Mouse (Mus musculus): Measurements from ENCODE around the gene Acsf3. TPM values are rescaled to one million over a fixed set of nuclear protein-coding genes. Genes with fewer than 3 reads are reported as not detected.
A peak's percentile ranks its signal among the peaks of the same experiment; 100 is the strongest.

The Acsf3 gene
- 13.7 and 15.8 TPM in 2 replicates for polyA plus RNA-seq (2014; fragmentation: Nextera tagmentation; extraction: Ambion mirVana)

GRCm38 (mm10) chr8:122775285-122776155 is at the start of gene Acsf3:
Gene Acsf3 (plus strand): TSS chr8:122775486.
- ATAC-seq = peak; percentile 82
- Histone ChIP-seq H3K4me2 (ENCODE audit: low read length) (peak within 1 kb of the TSS; percentile 84), H3K9ac (ENCODE audit: low read length) (peak within 1 kb of the TSS; percentile 89), H3K27ac (ENCODE audit: low read depth, low read length) (peak within 1 kb of the TSS; percentile 21; the same call in 1 of the 2 replicates), H3K9me3 (replicated peaks; ENCODE audit: control insufficient read depth, low read length) (no peaks in the 10 kb centered on the region), H3K4me3 (ENCODE audit: low read depth, low read length) (peak within 1 kb of the TSS; percentile 79), H3K36me3 (ENCODE audit: control insufficient read depth, insufficient read depth, low read length) (peaks cover 6% of the 10 kb centered on the region; the same call in 1 of the 2 replicates), H3K27me3 (replicated peaks; ENCODE audit: control insufficient read depth, insufficient read depth, low read length) (no peaks in the 10 kb centered on the region), H3K4me1 (ENCODE audit: control insufficient read depth, insufficient read depth, low read length) (peaks cover 6% of the 10 kb centered on the region; the same call in 1 of the 2 replicates)
- peak; percentile 68 for DNase-seq (ENCODE audit: low spot score)
- WGBS = 1% methylated on average over 50 of the region's 50 CpGs

GRCm38 (mm10) chr8:122726789-122727188 is 48.5 kb upstream of the Acsf3 start:
- Histone ChIP-seq H3K4me3 (ENCODE audit: low read depth, low read length) (no peak overlapping the region), H3K4me1 (ENCODE audit: control insufficient read depth, insufficient read depth, low read length) (no peaks in the 10 kb centered on the region), H3K27me3 (replicated peaks; ENCODE audit: control insufficient read depth, insufficient read depth, low read length) (no peaks in the 10 kb centered on the region), H3K9ac (ENCODE audit: low read length) (no peak overlapping the region), H3K9me3 (replicated peaks; ENCODE audit: control insufficient read depth, low read length) (no peaks in the 10 kb centered on the region), H3K36me3 (ENCODE audit: control insufficient read depth, insufficient read depth, low read length) (no peaks in the 10 kb centered on the region), H3K4me2 (ENCODE audit: low read length) (no peak overlapping the region), H3K27ac (ENCODE audit: low read depth, low read length) (no peak overlapping the region)
- no peak for DNase-seq (ENCODE audit: low spot score)
- ATAC-seq = no peak
- WGBS = 69% methylated on average over 2 of the region's 2 CpGs

- 71% methylated on average over 5 of the region's 5 CpGs for WGBS
- H3K4me1 ChIP-seq (ENCODE audit: control insufficient read depth, insufficient read depth, low read length) = no peaks in the 10 kb centered on the region
- H3K36me3 ChIP-seq (ENCODE audit: control insufficient read depth, insufficient read depth, low read length) = no peaks in the 10 kb centered on the region
- no peak overlapping the region for H3K9ac ChIP-seq (ENCODE audit: low read length)
- H3K4me3 ChIP-seq (ENCODE audit: low read depth, low read length) = no peak overlapping the region
- H3K4me2 ChIP-seq (ENCODE audit: low read length) = no peak overlapping the region
- H3K27me3 ChIP-seq (replicated peaks; ENCODE audit: control insufficient read depth, insufficient read depth, low read length) = no peaks in the 10 kb centered on the region
- DNase-seq (ENCODE audit: low spot score) (no peak), ATAC-seq (no peak)
- H3K27ac ChIP-seq (ENCODE audit: low read depth, low read length) = no peak overlapping the region
- no peaks in the 10 kb centered on the region for H3K9me3 ChIP-seq (replicated peaks; ENCODE audit: control insufficient read depth, low read length)
These were observed 47.9 kb upstream of the Acsf3 start for GRCm38 (mm10) chr8:122727412-122727811.

GRCm38 (mm10) chr8:122728630-122729029 is 46.7 kb upstream of the Acsf3 start:
- DNase-seq (ENCODE audit: low spot score) = no peak
- Histone ChIP-seq H3K36me3 (ENCODE audit: control insufficient read depth, insufficient read depth, low read length) (no peaks in the 10 kb centered on the region), H3K9ac (ENCODE audit: low read length) (no peak overlapping the region), H3K27ac (ENCODE audit: low read depth, low read length) (no peak overlapping the region), H3K4me1 (ENCODE audit: control insufficient read depth, insufficient read depth, low read length) (no peaks in the 10 kb centered on the region), H3K4me3 (ENCODE audit: low read depth, low read length) (no peak overlapping the region), H3K4me2 (ENCODE audit: low read length) (no peak overlapping the region), H3K27me3 (replicated peaks; ENCODE audit: control insufficient read depth, insufficient read depth, low read length) (no peaks in the 10 kb centered on the region), H3K9me3 (replicated peaks; ENCODE audit: control insufficient read depth, low read length) (no peaks in the 10 kb centered on the region)
- ATAC-seq = no peak
- 11% methylated on average over 3 of the region's 3 CpGs for WGBS

DNA sequence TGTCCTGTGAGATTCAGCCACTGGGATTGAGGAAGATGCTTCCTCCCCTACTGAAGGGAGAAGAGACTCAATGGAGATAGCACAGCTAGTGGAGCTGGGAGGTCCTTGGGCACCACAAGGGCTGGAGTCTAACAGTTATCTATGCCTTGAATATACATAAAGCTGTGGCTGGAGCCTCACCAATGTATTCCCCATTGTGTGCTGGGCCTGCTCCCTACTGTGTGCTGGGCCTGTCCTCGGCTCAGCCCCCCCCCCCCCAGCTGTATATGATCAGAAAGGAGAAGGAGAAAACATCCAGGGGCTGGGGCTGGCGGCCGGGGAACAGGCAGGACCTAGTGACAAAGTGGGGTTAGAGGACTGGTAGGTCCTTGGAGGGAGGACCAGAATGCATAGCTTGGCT is 40.2 kb upstream of the Acsf3 start:
- no peak for DNase-seq (ENCODE audit: low spot score)
- H3K27ac ChIP-seq (ENCODE audit: low read depth, low read length) = peak overlapping the region; percentile 61; the same call in 1 of the 2 replicates
- no peak for ATAC-seq
- WGBS = 58% methylated on average over 3 of the region's 3 CpGs
- no peak overlapping the region for H3K9ac ChIP-seq (ENCODE audit: low read length)
- H3K27me3 ChIP-seq (replicated peaks; ENCODE audit: control insufficient read depth, insufficient read depth, low read length) = no peaks in the 10 kb centered on the region
- H3K9me3 ChIP-seq (replicated peaks; ENCODE audit: control insufficient read depth, low read length) = no peaks in the 10 kb centered on the region
- no peaks in the 10 kb centered on the region for H3K36me3 ChIP-seq (ENCODE audit: control insufficient read depth, insufficient read depth, low read length)
- H3K4me3 ChIP-seq (ENCODE audit: low read depth, low read length) = no peak overlapping the region
- no peak overlapping the region for H3K4me2 ChIP-seq (ENCODE audit: low read length)
- peaks cover 47% of the 10 kb centered on the region for H3K4me1 ChIP-seq (ENCODE audit: control insufficient read depth, insufficient read depth, low read length)

- DNase-seq (ENCODE audit: low spot score) = no peak
- 62% methylated on average over 19 of the region's 19 CpGs for WGBS
- Histone ChIP-seq H3K27ac (ENCODE audit: low read depth, low read length) (peak overlapping the region; percentile 61; the same call in 1 of the 2 replicates), H3K4me2 (ENCODE audit: low read length) (no peak overlapping the region), H3K27me3 (replicated peaks; ENCODE audit: control insufficient read depth, insufficient read depth, low read length) (no peaks in the 10 kb centered on the region), H3K9me3 (replicated peaks; ENCODE audit: control insufficient read depth, low read length) (no peaks in the 10 kb centered on the region), H3K4me1 (ENCODE audit: control insufficient read depth, insufficient read depth, low read length) (peaks cover 47% of the 10 kb centered on the region), H3K9ac (ENCODE audit: low read length) (no peak overlapping the region), H3K4me3 (ENCODE audit: low read depth, low read length) (no peak overlapping the region), H3K36me3 (ENCODE audit: control insufficient read depth, insufficient read depth, low read length) (no peaks in the 10 kb centered on the region)
- no peak for ATAC-seq
These were observed 39.5 kb upstream of the Acsf3 start for GRCm38 (mm10) chr8:122735542-122736473.

DNA sequence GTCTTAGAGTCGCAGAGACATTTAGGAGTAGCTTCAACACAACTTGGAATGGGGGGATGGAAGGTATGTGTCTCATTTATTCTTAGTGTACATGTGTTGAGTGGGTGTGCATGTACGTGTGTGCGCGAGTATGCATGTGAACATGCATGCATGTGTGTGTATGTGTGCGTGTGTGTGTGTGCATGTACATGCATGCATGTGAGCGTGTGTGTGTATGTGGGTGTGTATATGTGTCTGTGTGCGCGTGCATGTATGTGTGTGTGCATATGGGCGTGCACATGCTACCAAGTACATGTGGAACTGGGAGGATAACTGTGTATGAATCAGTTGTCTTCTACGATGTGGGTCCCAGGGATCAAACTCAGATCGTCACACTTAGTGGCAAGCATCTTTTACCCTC is 38.7 kb upstream of the Acsf3 start:
- Histone ChIP-seq H3K36me3 (ENCODE audit: control insufficient read depth, insufficient read depth, low read length) (no peaks in the 10 kb centered on the region), H3K27ac (ENCODE audit: low read depth, low read length) (peak overlapping the region; percentile 9; the same call in 1 of the 2 replicates), H3K27me3 (replicated peaks; ENCODE audit: control insufficient read depth, insufficient read depth, low read length) (no peaks in the 10 kb centered on the region), H3K9ac (ENCODE audit: low read length) (no peak overlapping the region), H3K9me3 (replicated peaks; ENCODE audit: control insufficient read depth, low read length) (no peaks in the 10 kb centered on the region), H3K4me2 (ENCODE audit: low read length) (no peak overlapping the region), H3K4me3 (ENCODE audit: low read depth, low read length) (no peak overlapping the region), H3K4me1 (ENCODE audit: control insufficient read depth, insufficient read depth, low read length) (peaks cover 49% of the 10 kb centered on the region)
- WGBS = 93% methylated on average over 11 of the region's 11 CpGs
- ATAC-seq = no peak
- no peak for DNase-seq (ENCODE audit: low spot score)

DNA sequence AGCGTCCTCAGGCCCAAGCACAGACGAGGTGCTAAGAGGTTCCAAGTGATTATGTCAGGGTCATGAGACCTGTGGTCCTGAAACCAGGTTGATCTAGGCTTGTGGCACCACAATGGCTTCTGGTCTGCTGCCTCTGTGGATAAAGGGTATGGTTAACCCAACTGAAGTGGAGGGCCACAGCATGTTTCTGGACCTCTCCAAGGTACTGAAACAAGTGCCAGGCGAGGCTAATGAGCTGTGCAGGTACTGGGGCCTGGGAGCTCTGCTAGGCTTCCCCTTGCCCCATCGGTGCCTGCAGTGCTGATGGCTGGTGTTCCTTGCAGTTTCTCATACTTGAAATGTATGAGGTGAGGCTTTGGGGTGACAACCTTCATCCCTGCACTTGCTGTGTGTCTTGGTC is 38.2 kb upstream of the Acsf3 start:
- H3K9ac ChIP-seq (ENCODE audit: low read length) = no peak overlapping the region
- peak overlapping the region; percentile 52; the same call in 1 of the 2 replicates for H3K27ac ChIP-seq (ENCODE audit: low read depth, low read length)
- no peak overlapping the region for H3K4me3 ChIP-seq (ENCODE audit: low read depth, low read length)
- DNase-seq (ENCODE audit: low spot score) (no peak), ATAC-seq (no peak)
- no peak overlapping the region for H3K4me2 ChIP-seq (ENCODE audit: low read length)
- WGBS = 46% methylated on average over 4 of the region's 4 CpGs
- no peaks in the 10 kb centered on the region for H3K36me3 ChIP-seq (ENCODE audit: control insufficient read depth, insufficient read depth, low read length)
- no peaks in the 10 kb centered on the region for H3K9me3 ChIP-seq (replicated peaks; ENCODE audit: control insufficient read depth, low read length)
- H3K4me1 ChIP-seq (ENCODE audit: control insufficient read depth, insufficient read depth, low read length) = peaks cover 54% of the 10 kb centered on the region
- H3K27me3 ChIP-seq (replicated peaks; ENCODE audit: control insufficient read depth, insufficient read depth, low read length) = no peaks in the 10 kb centered on the region
